Mouse (Mus musculus): ENCODE measurements around the gene Copg2.

Copg2 gene

DNA sequence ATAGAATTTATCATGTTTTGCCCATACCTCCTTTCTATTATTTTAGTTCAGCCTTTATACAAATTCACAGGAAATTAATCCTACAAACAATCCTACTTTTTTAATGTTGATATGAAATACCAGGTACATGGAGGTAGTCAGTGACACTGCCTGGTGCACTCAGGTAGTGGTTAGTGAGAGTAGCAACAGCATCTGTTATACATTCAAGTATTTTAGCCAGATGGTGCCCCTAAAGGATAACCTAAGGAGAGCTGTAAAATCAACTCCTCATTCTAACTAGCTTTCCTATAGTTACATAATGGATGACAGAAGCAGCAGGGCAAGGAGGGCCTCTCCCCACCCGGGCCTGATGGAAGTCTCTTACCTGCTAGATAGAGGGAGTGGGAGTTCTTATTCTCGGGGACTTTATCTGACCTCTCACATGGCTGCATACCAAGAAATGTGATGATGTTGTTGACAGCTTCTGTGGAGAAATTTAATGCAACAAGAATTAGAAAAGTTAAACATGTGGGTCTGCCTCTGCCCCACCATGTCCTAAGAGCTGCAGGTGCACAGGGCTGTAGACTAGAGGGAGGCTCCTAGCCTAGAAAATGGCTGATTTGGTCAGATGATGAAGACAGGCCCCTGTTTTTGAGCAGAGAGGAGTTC, 147.4 kb downstream of the Copg2 start:
- DNase-seq (ENCODE audit: low read depth, low spot score), result no peak
- H3K36me3 ChIP-seq (ENCODE audit: control insufficient read depth, insufficient read depth, low read length, poor library complexity, severe bottlenecking), result peaks cover 8% of the 10 kb centered on the region; the same call in 1 of the 2 replicates
- no peaks in the 10 kb centered on the region for H3K27me3 ChIP-seq (ENCODE audit: control insufficient read depth, insufficient read depth, low read length, poor library complexity, severe bottlenecking)

DNA sequence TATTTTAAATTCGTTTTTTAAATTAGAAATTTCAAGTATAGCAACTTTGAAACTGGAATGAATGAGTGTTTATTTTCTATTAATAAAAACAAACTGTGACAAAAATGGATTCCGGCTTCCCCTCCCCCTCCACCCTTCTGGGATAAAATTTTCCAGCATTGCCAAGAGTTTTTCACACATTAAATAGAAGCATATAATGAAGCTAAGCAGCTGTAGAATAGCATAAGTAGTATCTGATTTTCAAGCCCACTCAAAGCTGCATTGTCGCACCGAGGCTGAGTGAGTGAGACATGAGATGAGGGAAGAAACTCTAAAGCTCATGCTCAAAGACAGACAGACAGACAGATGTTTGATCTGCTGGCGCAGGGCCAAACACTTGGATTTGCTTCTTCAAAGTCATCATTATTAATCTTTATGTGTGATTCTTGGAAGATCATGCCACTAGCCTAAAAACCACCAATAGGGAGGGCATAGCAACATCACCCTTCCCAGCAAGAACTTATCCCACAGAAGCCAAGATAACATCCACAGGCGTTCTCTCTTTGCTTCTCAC, 148.2 kb downstream of the Copg2 start:
- Histone ChIP-seq H3K36me3 (ENCODE audit: control insufficient read depth, insufficient read depth, low read length, poor library complexity, severe bottlenecking) (peaks cover 8% of the 10 kb centered on the region; the same call in 1 of the 2 replicates), H3K27me3 (ENCODE audit: control insufficient read depth, insufficient read depth, low read length, poor library complexity, severe bottlenecking) (no peaks in the 10 kb centered on the region)
- no peak for DNase-seq (ENCODE audit: low read depth, low spot score)

DNA sequence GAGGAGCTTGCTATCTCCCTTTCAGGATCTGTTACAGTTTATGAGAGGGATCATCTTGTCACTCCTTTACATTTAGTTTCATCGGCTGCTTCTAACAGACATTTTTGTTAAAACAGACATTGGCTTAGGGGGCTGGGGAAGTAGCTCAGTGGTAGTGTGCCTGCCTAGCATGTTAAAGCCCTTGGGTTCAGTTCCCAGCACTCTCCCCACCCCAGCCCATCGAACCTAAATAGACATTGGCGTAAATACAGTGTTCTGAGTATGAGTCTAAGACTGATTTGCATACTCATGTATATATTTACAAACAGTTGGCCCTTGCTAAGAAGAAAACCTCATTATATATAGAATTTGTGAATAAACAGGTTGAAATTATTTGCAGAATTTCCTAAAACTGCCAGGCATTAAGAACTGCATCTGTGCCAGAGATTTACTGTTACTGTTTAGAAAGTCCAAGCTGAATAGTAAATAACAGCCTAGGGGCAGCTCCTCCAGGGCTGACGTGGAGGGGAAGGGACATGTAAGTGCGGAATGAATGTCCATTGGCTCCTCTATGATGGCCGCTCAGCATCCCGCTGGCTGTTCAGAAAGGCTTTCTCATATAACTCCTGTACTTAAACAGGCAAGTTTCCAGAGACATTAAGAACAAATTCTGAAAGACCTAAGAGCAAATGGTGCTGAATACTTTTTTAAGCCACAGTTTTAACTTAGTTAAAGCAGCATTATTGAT, 148.8 kb downstream of the Copg2 start:
- Histone ChIP-seq H3K36me3 (ENCODE audit: control insufficient read depth, insufficient read depth, low read length, poor library complexity, severe bottlenecking) (peaks cover 8% of the 10 kb centered on the region; the same call in 1 of the 2 replicates), H3K27me3 (ENCODE audit: control insufficient read depth, insufficient read depth, low read length, poor library complexity, severe bottlenecking) (no peaks in the 10 kb centered on the region)
- no peak for DNase-seq (ENCODE audit: low read depth, low spot score)

DNA sequence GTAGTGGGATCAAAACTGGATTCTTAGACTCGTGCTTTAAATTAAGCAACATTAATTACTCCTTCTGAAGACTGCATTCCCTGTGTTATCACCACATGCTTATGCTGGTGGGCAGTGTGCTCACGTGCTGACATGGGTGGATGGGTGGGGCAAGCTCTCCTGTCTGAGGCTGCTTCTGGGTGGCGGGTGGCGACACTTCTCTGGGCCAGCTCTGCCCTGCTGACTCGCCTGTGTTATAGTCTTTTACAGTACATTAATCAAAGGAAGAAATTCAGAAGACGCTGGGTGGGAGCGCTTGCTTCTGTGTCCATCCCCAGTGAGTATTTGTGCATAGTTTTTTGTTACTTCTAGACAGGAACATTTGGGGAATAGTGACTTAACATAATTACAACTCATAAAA, 151.0 kb downstream of the Copg2 start:
- Histone ChIP-seq H3K27me3 (ENCODE audit: control insufficient read depth, insufficient read depth, low read length, poor library complexity, severe bottlenecking) (no peaks in the 10 kb centered on the region), H3K36me3 (ENCODE audit: control insufficient read depth, insufficient read depth, low read length, poor library complexity, severe bottlenecking) (peaks cover 8% of the 10 kb centered on the region; the same call in 1 of the 2 replicates)
- no peak for DNase-seq (ENCODE audit: low read depth, low spot score)

DNA sequence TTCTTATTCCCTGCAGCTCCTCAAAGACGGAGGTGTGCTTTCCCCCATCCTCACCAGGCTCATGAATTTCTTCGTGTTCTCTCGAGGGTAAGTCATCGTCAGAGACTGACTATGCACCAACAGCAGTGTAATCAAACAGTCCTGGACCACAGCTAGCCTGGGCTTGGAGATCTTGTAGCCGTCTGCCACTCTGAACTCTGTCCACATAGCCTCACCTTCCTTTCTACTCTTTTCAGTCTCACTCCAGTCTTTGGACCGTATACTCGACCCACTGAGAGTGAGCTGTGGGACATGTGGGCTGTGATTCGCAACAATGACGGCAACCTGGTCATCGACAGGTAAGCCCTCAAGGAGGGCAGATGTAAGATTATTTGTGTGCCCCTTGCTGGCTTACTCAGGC, 151.7 kb downstream of the Copg2 start:
- DNase-seq (ENCODE audit: low read depth, low spot score), result no peak

DNA sequence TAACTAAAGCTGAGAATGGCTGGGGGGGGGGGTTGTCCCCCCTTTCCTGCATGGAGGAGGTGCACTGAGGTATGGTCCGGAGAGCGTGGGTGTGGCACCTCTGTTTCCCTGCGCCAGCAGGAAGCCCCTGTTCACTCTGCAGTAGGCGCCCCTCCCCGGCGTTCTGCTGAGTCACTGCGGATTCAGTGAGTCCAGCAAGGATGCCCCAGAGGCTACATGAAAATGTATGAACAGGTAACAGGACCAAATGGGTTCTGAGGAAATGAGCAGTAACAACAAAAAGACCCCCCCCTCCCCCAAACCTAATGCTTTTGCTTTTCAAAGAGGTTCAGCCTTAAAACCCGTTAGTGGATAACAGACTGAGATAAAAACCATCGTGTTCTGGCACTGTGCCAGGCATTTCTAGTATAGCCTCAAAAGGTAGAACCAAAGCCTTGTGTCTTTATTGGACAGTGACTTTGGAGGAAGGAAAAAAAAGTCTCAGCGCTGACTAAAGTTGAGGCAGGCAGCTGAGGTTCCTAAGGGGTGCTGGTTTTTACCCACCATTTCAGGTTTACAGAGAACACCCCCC, 157.3 kb downstream of the Copg2 start:
- Histone ChIP-seq H3K27me3 (ENCODE audit: control insufficient read depth, insufficient read depth, low read length, poor library complexity, severe bottlenecking) (peaks cover 2% of the 10 kb centered on the region), H3K36me3 (ENCODE audit: control insufficient read depth, insufficient read depth, low read length, poor library complexity, severe bottlenecking) (no peaks in the 10 kb centered on the region)
- peak; percentile 14 for DNase-seq (ENCODE audit: low read depth, low spot score)

More for the DNA sequence above, 151.7 kb downstream of the Copg2 start:
- peaks cover 8% of the 10 kb centered on the region; the same call in 1 of the 2 replicates for H3K36me3 ChIP-seq (ENCODE audit: control insufficient read depth, insufficient read depth, low read length, poor library complexity, severe bottlenecking)
- peaks cover 1% of the 10 kb centered on the region; the same call in 1 of the 2 replicates for H3K27me3 ChIP-seq (ENCODE audit: control insufficient read depth, insufficient read depth, low read length, poor library complexity, severe bottlenecking)

DNA sequence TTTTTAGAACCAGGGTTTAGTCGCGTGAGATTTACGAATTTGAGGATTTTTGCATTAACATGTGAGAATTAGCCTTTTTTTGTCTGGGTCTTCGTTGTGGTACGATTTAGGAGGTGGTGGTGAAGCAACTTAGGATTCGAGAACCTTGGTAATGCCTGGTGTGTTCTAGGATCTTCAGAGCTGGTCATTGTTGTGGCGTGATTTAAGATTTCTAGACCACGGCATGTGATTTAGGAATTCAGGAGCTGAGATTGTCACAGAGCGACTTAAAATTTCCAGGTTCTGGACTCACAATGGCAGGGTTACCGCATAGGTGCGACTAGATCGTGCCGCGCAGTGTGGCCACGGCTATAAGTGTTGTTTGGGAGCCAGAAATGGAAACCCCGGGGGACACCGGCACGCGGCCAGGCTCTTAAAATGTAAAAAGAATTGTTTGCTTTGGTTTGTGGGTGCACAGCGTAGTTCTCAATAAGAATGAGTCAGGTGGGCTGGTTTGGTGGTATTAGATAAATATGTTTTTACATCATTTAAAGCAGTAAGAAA, 158.1 kb downstream of the Copg2 start:
- peaks cover 2% of the 10 kb centered on the region for H3K27me3 ChIP-seq (ENCODE audit: control insufficient read depth, insufficient read depth, low read length, poor library complexity, severe bottlenecking)
- no peaks in the 10 kb centered on the region for H3K36me3 ChIP-seq (ENCODE audit: control insufficient read depth, insufficient read depth, low read length, poor library complexity, severe bottlenecking)
- DNase-seq (ENCODE audit: low read depth, low spot score), result peak; percentile 5

DNA sequence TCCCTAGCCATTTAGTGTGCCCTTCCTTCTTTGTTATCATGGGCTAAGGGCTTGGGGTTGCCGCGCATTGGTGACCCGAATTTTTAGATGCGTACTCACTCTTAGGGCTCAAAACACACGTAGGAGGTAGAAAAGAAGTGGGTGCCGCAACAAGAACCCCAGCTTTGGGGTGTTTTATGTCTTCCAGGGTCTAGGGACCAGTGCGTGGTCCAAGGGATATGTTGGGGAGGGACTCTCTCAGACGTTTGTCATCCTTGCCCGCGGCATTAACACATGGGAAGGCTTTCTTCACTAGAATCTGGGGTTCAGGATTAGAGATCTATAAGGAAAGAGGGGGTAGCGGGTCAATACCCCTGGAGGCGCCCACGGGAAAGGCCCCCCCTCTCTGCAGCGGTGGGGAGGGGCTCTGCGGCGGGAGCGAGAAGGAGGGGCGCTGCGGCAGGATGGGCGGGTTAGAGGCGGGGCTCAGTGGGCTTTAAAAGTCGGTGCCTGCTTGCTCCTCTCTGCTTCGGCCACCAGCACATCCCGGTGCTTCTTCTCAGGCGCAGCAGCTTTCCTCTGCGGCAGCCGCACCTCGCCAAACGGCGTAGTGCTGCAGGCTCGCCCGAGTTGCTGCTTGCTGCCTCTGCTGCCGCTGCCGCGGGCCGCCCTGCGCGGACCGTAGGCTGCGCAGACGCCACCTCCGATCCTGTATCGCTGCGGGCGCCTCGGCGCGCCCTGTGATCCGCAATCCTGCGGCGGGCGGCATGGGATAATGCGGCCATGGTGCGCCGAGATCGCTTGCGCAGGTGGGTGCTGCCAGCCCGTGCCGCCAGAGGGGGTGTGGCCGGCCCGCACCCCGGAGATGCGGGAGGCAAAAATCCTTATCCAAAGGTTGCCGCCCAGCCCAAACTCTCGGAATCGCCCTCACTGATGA, 158.8 kb downstream of the Copg2 start:
- Histone ChIP-seq H3K36me3 (ENCODE audit: control insufficient read depth, insufficient read depth, low read length, poor library complexity, severe bottlenecking) (no peaks in the 10 kb centered on the region), H3K27me3 (ENCODE audit: control insufficient read depth, insufficient read depth, low read length, poor library complexity, severe bottlenecking) (peaks cover 2% of the 10 kb centered on the region)
- peak; percentile 32 for DNase-seq (ENCODE audit: low read depth, low spot score)

DNA sequence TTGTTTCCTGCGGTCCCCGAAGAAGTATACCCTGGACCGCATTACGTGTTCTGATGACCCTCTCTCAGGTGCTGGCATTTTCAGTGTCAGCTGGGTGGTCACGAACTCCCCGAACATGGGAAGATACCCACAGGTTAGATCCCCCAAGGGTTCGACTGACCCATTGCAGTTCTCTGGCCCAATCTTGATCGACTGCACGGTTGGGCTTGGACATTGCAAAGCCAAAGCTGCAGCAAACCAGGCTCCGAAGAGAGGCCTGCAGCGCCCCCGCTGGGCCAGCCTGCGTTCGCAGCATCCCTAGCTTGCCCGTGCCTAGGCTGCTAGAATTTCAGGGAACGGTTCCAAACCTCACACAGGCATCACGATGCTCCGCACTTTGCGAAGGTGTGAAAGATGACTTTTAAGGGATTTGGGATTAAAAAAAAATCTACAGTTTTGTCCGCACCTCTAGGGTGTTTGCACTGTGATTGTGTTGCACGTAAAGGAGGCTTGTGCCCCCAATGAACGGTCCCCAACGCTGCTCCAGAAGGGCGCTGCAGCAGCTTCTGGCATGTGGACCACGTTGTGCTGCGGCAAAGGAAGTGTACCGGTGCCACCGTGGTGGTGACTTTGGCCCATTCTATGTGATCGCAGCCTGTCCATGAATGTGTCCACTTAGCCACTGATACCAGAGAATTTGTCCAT, 159.6 kb downstream of the Copg2 start:
- H3K36me3 ChIP-seq (ENCODE audit: control insufficient read depth, insufficient read depth, low read length, poor library complexity, severe bottlenecking), result no peaks in the 10 kb centered on the region
- DNase-seq (ENCODE audit: low read depth, low spot score), result peak; percentile 24
- peaks cover 2% of the 10 kb centered on the region for H3K27me3 ChIP-seq (ENCODE audit: control insufficient read depth, insufficient read depth, low read length, poor library complexity, severe bottlenecking)

DNA sequence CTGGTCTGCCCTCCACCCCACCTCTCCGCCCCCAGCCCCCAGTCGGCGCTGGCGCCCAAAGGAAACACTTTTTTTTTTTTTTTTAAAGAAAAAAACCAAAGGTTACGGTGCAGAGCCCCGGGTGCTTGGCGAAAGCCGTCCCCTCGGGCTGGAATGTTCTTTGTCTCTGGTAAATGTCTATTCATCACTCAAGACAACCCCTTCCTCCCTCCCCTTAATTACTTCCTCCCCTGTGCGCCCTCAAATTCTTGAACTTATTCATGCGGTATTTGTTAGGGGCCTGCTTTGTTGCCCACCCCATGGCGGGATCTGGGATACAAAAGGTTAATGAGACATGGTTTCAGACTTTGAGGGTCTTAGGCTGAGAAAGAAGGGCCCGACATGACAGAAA, 160.2 kb downstream of the Copg2 start:
- DNase-seq (ENCODE audit: low read depth, low spot score), result no peak
- peaks cover 2% of the 10 kb centered on the region for H3K27me3 ChIP-seq (ENCODE audit: control insufficient read depth, insufficient read depth, low read length, poor library complexity, severe bottlenecking)

DNA sequence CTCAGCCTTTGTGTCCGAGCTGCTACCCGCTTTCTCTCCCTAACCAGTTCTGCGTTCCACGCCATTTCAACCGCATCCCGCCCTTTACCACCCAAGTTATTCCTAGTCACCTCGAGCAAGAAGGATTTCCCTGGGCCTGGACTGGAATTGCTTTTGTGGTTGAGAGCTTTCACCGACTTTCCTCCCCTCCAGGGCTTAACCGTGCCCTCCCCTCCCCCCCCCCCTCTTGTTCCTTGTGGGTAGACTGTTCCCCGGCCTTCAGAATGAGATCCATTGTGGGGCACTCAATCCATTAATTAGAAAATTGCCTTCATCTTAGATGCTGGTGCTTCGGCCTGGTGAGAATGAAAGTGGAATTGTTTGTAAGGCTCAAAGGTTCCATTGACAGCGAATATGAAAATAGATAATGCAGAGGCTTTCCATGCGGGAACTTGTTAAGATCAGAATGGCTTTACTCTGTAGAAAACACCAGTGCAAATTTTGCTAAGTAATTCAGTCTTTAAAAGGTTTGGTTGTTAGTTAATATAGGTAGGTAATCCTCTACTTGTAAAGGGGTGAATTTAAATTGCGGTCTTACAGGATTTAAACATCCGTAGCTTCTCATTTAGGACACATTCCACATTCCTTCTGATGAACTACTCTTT, 160.7 kb downstream of the Copg2 start:
- Histone ChIP-seq H3K27me3 (ENCODE audit: control insufficient read depth, insufficient read depth, low read length, poor library complexity, severe bottlenecking) (peaks cover 2% of the 10 kb centered on the region), H3K36me3 (ENCODE audit: control insufficient read depth, insufficient read depth, low read length, poor library complexity, severe bottlenecking) (no peaks in the 10 kb centered on the region)
- DNase-seq (ENCODE audit: low read depth, low spot score), result peak; percentile 3

More for the DNA sequence above, 160.2 kb downstream of the Copg2 start:
- no peaks in the 10 kb centered on the region for H3K36me3 ChIP-seq (ENCODE audit: control insufficient read depth, insufficient read depth, low read length, poor library complexity, severe bottlenecking)

DNA sequence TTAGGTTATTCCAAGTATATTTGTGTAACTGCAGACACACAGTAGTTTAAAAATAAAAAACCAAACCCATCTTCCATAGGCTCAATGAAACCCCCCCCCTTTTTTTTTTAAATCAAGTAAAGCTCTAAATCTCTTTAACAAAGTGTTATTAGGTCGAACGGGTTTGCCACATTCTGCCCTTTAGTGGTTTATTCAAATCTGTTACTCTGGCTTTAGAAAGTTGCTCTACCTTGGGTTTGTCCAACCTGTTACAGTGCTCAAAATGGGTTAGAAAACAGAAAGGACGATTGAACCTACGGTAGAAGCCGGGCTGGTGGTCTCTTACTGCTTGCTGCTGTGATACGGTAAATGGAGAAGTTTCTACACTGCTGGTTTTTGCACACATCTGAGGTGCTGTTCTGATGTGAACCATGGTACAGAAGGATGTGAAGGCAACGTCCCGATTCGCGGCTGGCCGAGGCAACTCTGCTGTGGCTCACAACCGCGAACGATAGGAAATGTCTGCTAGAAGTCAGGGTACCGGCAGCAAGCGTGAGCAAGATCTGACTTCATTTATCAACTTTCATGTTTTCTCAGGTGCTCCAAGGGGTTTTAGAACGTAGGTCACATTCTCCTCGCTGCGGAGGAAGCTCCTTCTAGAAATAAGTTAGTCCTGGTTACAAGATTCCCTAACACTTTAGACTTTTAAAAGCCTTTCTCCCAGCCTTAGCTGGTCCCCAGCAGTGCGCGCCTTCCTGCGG, 161.4 kb downstream of the Copg2 start:
- DNase-seq (ENCODE audit: low read depth, low spot score), result peak; percentile 26
- no peaks in the 10 kb centered on the region for H3K36me3 ChIP-seq (ENCODE audit: control insufficient read depth, insufficient read depth, low read length, poor library complexity, severe bottlenecking)
- H3K27me3 ChIP-seq (ENCODE audit: control insufficient read depth, insufficient read depth, low read length, poor library complexity, severe bottlenecking), result peaks cover 2% of the 10 kb centered on the region

DNA sequence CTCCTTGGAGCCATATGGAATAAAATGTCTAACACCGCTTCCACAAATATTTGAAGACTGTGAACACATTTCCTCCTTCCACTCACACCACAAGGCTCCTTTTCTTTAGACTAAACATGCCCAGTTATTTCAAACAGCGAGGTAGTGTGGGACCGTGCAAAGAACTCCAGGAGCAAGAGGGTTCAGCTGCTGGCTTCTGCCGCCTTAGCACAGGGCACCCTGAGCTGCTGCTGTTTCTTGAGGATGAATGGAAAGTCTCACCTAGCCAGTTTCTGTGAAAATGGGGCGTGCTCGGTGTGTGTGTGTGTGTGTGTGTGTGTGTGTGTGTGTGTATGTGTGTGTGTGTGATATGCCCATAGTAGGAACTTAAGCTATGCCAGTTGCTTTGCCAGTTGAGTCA, 162.1 kb downstream of the Copg2 start:
- DNase-seq (ENCODE audit: low read depth, low spot score), result no peak
- Histone ChIP-seq H3K27me3 (ENCODE audit: control insufficient read depth, insufficient read depth, low read length, poor library complexity, severe bottlenecking) (no peaks in the 10 kb centered on the region; the same call in 1 of the 2 replicates), H3K36me3 (ENCODE audit: control insufficient read depth, insufficient read depth, low read length, poor library complexity, severe bottlenecking) (no peaks in the 10 kb centered on the region)

All from splenic B cell, adult 2 months (primary cell).